Mouse (Mus musculus) lung, postnatal 0 days (tissue): ENCODE results near the gene Cd93. TPM values are rescaled to one million over a fixed set of nuclear protein-coding genes. Genes with fewer than 3 reads are reported as not detected.

Source experiments
- ATAC-seq: fragments of 200-750 bp; cut with Nextera tagmentation; 2 replicates; pipeline ENCODE4 v1.8.0; 2017; ENCODE audit warnings: moderate library complexity
- DNase-seq: peaks from one replicate; pipeline ENCODE4 v3.0.0-alpha.2; 2016; ENCODE audit warnings: low spot score
- H3K27ac ChIP-seq: fragments of 300-500 bp; sonication (generic); 2 replicates; pipeline ENCODE4 v1.5.1; 2014; ENCODE audit warnings: antibody characterized with exemption, mild to moderate bottlenecking, low read length, mixed read lengths
- H3K27me3 ChIP-seq: fragments of 300-500 bp; sonication (generic); replicated peaks from 2 replicates; pipeline ENCODE4 v1.6.1; 2014; ENCODE audit warnings: low read length, mixed read lengths; ENCODE audit not compliant: insufficient read depth
- H3K36me3 ChIP-seq: fragments of 300-500 bp; sonication (generic); 2 replicates; pipeline ENCODE4 v1.6.1; 2014; ENCODE audit warnings: low read length, mixed read lengths; ENCODE audit not compliant: insufficient read depth
- H3K4me1 ChIP-seq: fragments of 300-500 bp; sonication (generic); 2 replicates; pipeline ENCODE4 v1.6.1; 2014; ENCODE audit warnings: antibody characterized with exemption, low read depth, low read length, mixed read lengths; ENCODE audit not compliant: insufficient read depth
- H3K4me2 ChIP-seq: fragments of 300-500 bp; sonication (generic); replicated peaks from 2 replicates; pipeline ENCODE4 v1.6.1; 2014; ENCODE audit warnings: low read depth, mild to moderate bottlenecking, low read length, moderate library complexity, mixed read lengths
- H3K4me3 ChIP-seq: fragments of 300-500 bp; sonication (generic); 2 replicates; pipeline ENCODE4 v1.5.1; 2014; ENCODE audit warnings: low read depth, low read length
- H3K9ac ChIP-seq: fragments of 300-500 bp; sonication (generic); replicated peaks from 2 replicates; pipeline ENCODE4 v1.6.1; 2014; ENCODE audit warnings: low read depth, mild to moderate bottlenecking
- H3K9me3 ChIP-seq: fragments of 300-500 bp; sonication (generic); 2 replicates; pipeline ENCODE4 v1.6.1; 2016; ENCODE audit warnings: low read length, mixed read lengths
- CTCF ChIP-seq: IDR thresholded peaks from 2 replicates; pipeline ENCODE4 v1.5.1; 2016; ENCODE audit warnings: antibody characterized with exemption, mild to moderate bottlenecking
- EP300 ChIP-seq: IDR thresholded peaks from 2 replicates; pipeline ENCODE4 v1.6.1; 2016; ENCODE audit warnings: antibody characterized with exemption, mild to moderate bottlenecking, control low read depth
- WGBS: fragments of 180-500 bp; shearing (Covaris S2); extraction: QIAGEN DNeasy Blood & Tissue Kit; methylation state at CpG from one replicate; pipeline ENCODE4 v1.1.7; 2014; 5-methylcytosine and 5-hydroxymethylcytosine counted together
- polyA plus RNA-seq: library from polyadenylated mRNA; unstranded; fragments of >200 nt; fragmentation: Nextera tagmentation; extraction: Ambion mirVana; gene quantifications from 2 replicates; pipeline ENCODE4 v1.2.1, GENCODE M21; 2015

Cd93 gene
- polyA plus RNA-seq, 1 experiment from 2014 or later, result 55.9 TPM

DNA sequence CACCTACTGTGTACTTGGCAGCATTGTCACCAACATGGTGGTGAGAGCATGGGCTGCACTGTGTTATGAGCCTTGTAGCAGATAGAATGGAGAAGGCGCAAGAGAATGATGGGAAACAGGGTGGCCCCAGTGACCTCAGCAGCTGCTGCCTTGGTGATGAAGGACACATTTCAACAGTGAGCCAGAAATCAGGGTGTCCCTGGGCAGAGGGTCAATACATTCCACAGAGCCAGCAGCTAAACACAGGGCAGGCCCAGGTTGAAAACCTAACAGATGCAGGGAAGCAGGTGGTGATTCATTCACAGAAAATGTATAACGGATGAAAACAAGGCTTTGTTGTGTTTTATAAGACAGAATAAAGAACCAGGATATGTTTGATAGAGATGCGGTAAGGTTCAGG is 3.1 kb upstream of the Cd93 start:
- Histone ChIP-seq H3K9ac (no peak overlapping the region), H3K4me2 (no peak overlapping the region), H3K4me1 (peaks cover 8% of the 10 kb centered on the region), H3K27me3 (no peaks in the 10 kb centered on the region), H3K4me3 (no peak overlapping the region), H3K36me3 (no peaks in the 10 kb centered on the region), H3K27ac (no peak overlapping the region), H3K9me3 (no peaks in the 10 kb centered on the region)
- ATAC-seq (no peak), DNase-seq (no peak)
- TF ChIP-seq EP300 (no peak), CTCF (no peak)
- 84% methylated on average over 3 of the region's 3 CpGs for WGBS

- H3K9ac ChIP-seq, result no peak overlapping the region
- WGBS, result 81% methylated on average over 1 of the region's 1 CpGs
Measured at GRCm38 (mm10) chr2:148445616-148446015, 2.3 kb upstream of the Cd93 start.

DNA sequence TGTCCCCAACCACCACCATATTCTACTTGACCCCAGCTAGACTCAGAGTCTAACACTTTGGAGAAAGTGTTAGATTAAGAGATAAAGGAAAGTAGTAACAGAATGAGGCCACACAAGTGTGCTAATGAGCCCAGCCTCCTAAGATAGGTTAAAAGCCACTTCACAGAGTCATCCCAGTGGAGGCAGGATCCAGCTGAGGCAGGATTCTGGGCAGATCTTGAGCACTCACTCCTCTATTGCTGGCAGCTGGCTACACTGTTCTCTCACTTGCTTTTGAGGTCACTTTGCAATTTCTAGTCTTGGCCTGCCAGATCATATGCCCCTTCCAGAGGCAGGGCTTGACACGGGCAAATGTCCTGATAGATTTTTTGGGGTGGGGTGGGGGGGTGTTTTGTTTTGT is 1.1 kb upstream of the Cd93 start:
- ATAC-seq, result peak; percentile 39
- peak overlapping the region; percentile 47; the same call in 1 of the 2 replicates for H3K27ac ChIP-seq
- no peak overlapping the region for H3K4me3 ChIP-seq
- TF ChIP-seq CTCF, result no peak
- H3K9ac ChIP-seq, result no peak overlapping the region
- DNase-seq, result peak; percentile 54
- no peaks in the 10 kb centered on the region for H3K9me3 ChIP-seq
- WGBS, result 44% methylated on average over 1 of the region's 1 CpGs
- H3K36me3 ChIP-seq, result no peaks in the 10 kb centered on the region
- H3K4me1 ChIP-seq, result peaks cover 8% of the 10 kb centered on the region; the same call in 1 of the 2 replicates
- H3K4me2 ChIP-seq, result no peak overlapping the region
- no peaks in the 10 kb centered on the region for H3K27me3 ChIP-seq

More at GRCm38 (mm10) chr2:148445616-148446015, 2.3 kb upstream of the Cd93 start:
- Histone ChIP-seq H3K9me3 (no peaks in the 10 kb centered on the region), H3K4me1 (peaks cover 8% of the 10 kb centered on the region), H3K4me3 (no peak overlapping the region), H3K27me3 (no peaks in the 10 kb centered on the region), H3K27ac (no peak overlapping the region), H3K4me2 (no peak overlapping the region), H3K36me3 (no peaks in the 10 kb centered on the region)
- DNase-seq (no peak), ATAC-seq (no peak)
- no peak for TF ChIP-seq EP300
- TF ChIP-seq CTCF, result no peak

- H3K27me3 ChIP-seq, result no peaks in the 10 kb centered on the region
- peaks cover 8% of the 10 kb centered on the region; the same call in 1 of the 2 replicates for H3K4me1 ChIP-seq
- 66% methylated on average over 4 of the region's 4 CpGs for WGBS
- H3K27ac ChIP-seq, result peak overlapping the region; percentile 93
- no peak for ATAC-seq
- TF ChIP-seq CTCF (no peak), EP300 (no peak)
- no peaks in the 10 kb centered on the region for H3K9me3 ChIP-seq
- H3K4me2 ChIP-seq, result peak overlapping the region; percentile 47
- H3K4me3 ChIP-seq, result peak overlapping the region; percentile 43
- no peak for DNase-seq
- peak overlapping the region; percentile 68 for H3K9ac ChIP-seq
- no peaks in the 10 kb centered on the region for H3K36me3 ChIP-seq
Measured at GRCm38 (mm10) chr2:148442710-148443109, 653 bp downstream of the Cd93 start.

- H3K27me3 ChIP-seq, result no peaks in the 10 kb centered on the region
- WGBS, result 57% methylated on average over 4 of the region's 4 CpGs
- DNase-seq, result no peak
- H3K36me3 ChIP-seq, result no peaks in the 10 kb centered on the region
- no peak for ATAC-seq
- peak overlapping the region; percentile 68 for H3K9ac ChIP-seq
- no peak for TF ChIP-seq CTCF
- TF ChIP-seq EP300, result no peak
- peaks cover 8% of the 10 kb centered on the region; the same call in 1 of the 2 replicates for H3K4me1 ChIP-seq
- no peaks in the 10 kb centered on the region for H3K9me3 ChIP-seq
- H3K27ac ChIP-seq, result peak overlapping the region; percentile 93
- peak overlapping the region; percentile 47 for H3K4me2 ChIP-seq
- peak overlapping the region; percentile 43 for H3K4me3 ChIP-seq
Measured at GRCm38 (mm10) chr2:148442172-148442571, 1.2 kb downstream of the Cd93 start.

DNA sequence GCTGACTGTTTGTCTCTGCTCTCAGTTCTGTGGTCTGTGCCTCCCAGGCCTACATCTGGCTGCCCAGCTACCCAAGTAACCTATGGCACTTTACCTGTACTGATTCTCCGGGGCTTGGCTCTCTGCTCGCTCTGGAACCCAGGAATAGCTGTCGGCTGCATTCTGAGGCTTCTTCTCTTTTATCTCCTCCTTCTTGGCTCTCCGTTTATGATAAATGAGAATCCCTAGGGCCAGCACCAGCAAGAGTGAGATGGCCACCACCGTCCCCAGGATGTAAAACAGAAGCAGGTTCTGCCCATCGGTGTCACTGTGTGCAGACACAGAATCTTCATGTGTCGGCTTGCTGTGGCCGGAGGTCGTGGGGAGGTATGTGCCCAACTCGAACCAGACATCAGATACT is 1.9 kb downstream of the Cd93 start:
- DNase-seq (no peak), ATAC-seq (no peak)
- Histone ChIP-seq H3K9me3 (no peaks in the 10 kb centered on the region), H3K4me2 (peak overlapping the region; percentile 47), H3K4me1 (peaks cover 8% of the 10 kb centered on the region; the same call in 1 of the 2 replicates), H3K27me3 (no peaks in the 10 kb centered on the region), H3K36me3 (no peaks in the 10 kb centered on the region), H3K9ac (peak overlapping the region; percentile 68), H3K4me3 (peak overlapping the region; percentile 43), H3K27ac (peak overlapping the region; percentile 93)
- WGBS, result 46% methylated on average over 10 of the region's 10 CpGs
- TF ChIP-seq EP300 (no peak), CTCF (no peak)
